Mouse (Mus musculus) bone marrow, adult 2 months (tissue): ENCODE results near the gene Luc7l3.

Experiments
- CTCF ChIP-seq: fragments of 200-500 bp; IDR thresholded peaks from 2 replicates; pipeline ENCODE4 v1.5.1; 2011; ENCODE audit warnings: low read length, control low read depth; ENCODE audit not compliant: control insufficient read depth, insufficient read depth
- POLR2A ChIP-seq: fragments of 200-500 bp; IDR thresholded peaks from 2 replicates; pipeline ENCODE4 v1.6.1; 2011; ENCODE audit warnings: low read depth, mild to moderate bottlenecking, control low read depth, low read length, borderline replicate concordance; ENCODE audit not compliant: control insufficient read depth

GRCm38 (mm10) chr11:94370809-94371208 lies 49.0 kb upstream of the Luc7l3 start:
- TF ChIP-seq CTCF = no peak
- no peak for TF ChIP-seq POLR2A
